Mouse (Mus musculus) midbrain, embryonic 12.5 days (tissue): ENCODE data around the gene Plxdc2. TPM values are rescaled to one million over a fixed set of nuclear protein-coding genes. Genes with fewer than 3 reads are reported as not detected.

ENCODE experiments used
- ATAC-seq: fragments of 200-750 bp; cut with Nextera tagmentation; 2 replicates; pipeline ENCODE4 v1.8.0; 2017; ENCODE audit warnings: low read depth, moderate TSS enrichment, moderate library complexity; ENCODE audit not compliant: low FRiP score
- H3K27ac ChIP-seq: fragments of 300-500 bp; sonication (generic); replicated peaks from 2 replicates; pipeline ENCODE4 v1.5.1; 2016; ENCODE audit warnings: mild to moderate bottlenecking
- H3K27me3 ChIP-seq: fragments of 300-500 bp; sonication (generic); 2 replicates; pipeline ENCODE4 v1.6.1; 2016; ENCODE audit warnings: mild to moderate bottlenecking
- H3K36me3 ChIP-seq: fragments of 300-500 bp; sonication (generic); 2 replicates; pipeline ENCODE4 v1.6.1; 2016
- H3K4me1 ChIP-seq: fragments of 300-500 bp; sonication (generic); 2 replicates; pipeline ENCODE4 v1.6.1; 2016
- H3K4me2 ChIP-seq: fragments of 300-500 bp; sonication (generic); replicated peaks from 2 replicates; pipeline ENCODE4 v1.6.1; 2016; ENCODE audit warnings: mild to moderate bottlenecking, moderate library complexity
- H3K4me3 ChIP-seq: fragments of 300-500 bp; sonication (generic); 2 replicates; pipeline ENCODE4 v1.5.1; 2016; ENCODE audit warnings: mild to moderate bottlenecking
- H3K9ac ChIP-seq: fragments of 300-500 bp; sonication (generic); replicated peaks from 2 replicates; pipeline ENCODE4 v1.6.1; 2016; ENCODE audit warnings: mild to moderate bottlenecking, moderate library complexity
- H3K9me3 ChIP-seq: fragments of 300-500 bp; sonication (generic); 2 replicates; pipeline ENCODE4 v1.6.1; 2016; ENCODE audit warnings: mild to moderate bottlenecking
- WGBS: fragments of 180-500 bp; shearing (Covaris S2); methylation state at CpG from one replicate; pipeline ENCODE4 v1.1.7; 2016; 5-methylcytosine and 5-hydroxymethylcytosine counted together
- polyA plus RNA-seq: library from polyadenylated mRNA; unstranded; fragments of >200 nt; fragmentation: Nextera tagmentation; extraction: Ambion mirVana; gene quantifications from 2 replicates; pipeline ENCODE4 v1.2.1, GENCODE M21; 2016

The Plxdc2 gene
- polyA plus RNA-seq, 1 experiment from 2014 or later = 22.2 TPM

DNA sequence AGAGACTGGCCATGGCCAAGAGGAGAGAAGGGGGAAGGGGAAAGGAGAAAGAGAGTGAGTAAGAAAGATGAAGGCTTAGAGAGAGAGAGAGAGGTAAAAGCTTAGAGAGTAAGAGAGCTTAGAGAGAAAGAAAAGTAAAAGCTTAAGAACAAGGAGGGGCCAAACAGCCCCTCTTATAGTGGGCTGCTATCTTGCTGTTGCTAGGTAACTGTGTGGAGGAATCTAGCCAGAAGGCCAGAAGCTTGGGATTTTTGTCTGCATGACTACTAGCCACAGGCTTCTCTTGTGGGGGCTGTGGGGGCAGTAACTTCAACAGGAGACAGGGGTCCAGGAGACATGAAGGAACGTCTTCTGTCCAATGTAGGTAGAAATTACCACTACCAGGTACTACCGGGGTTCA lies 162.0 kb downstream of the Plxdc2 start:
- H3K27ac ChIP-seq = no peak overlapping the region
- H3K4me1 ChIP-seq = peaks cover 6% of the 10 kb centered on the region; the same call in 1 of the 2 replicates
- no peaks in the 10 kb centered on the region for H3K27me3 ChIP-seq
- H3K4me2 ChIP-seq = no peak overlapping the region
- WGBS = 51% methylated on average over 2 of the region's 2 CpGs
- H3K9ac ChIP-seq = no peak overlapping the region
- 0 out of 2 replicates have a peak, but pooled peaks have one; percentile 44 for ATAC-seq
- H3K4me3 ChIP-seq = no peak overlapping the region
- H3K9me3 ChIP-seq = no peaks in the 10 kb centered on the region
- H3K36me3 ChIP-seq = no peaks in the 10 kb centered on the region

- 86% methylated on average over 1 of the region's 1 CpGs for WGBS
- no peak for ATAC-seq
- H3K36me3 ChIP-seq = no peaks in the 10 kb centered on the region
- no peak overlapping the region for H3K27ac ChIP-seq
- H3K4me2 ChIP-seq = no peak overlapping the region
- H3K9ac ChIP-seq = no peak overlapping the region
- H3K9me3 ChIP-seq = no peaks in the 10 kb centered on the region
- H3K4me3 ChIP-seq = no peak overlapping the region
- H3K4me1 ChIP-seq = peaks cover under 1% of the 10 kb centered on the region; the same call in 1 of the 2 replicates
- no peaks in the 10 kb centered on the region for H3K27me3 ChIP-seq
Observed at GRCm38 (mm10) chr2:16523427-16523826, 167.3 kb downstream of the Plxdc2 start.

DNA sequence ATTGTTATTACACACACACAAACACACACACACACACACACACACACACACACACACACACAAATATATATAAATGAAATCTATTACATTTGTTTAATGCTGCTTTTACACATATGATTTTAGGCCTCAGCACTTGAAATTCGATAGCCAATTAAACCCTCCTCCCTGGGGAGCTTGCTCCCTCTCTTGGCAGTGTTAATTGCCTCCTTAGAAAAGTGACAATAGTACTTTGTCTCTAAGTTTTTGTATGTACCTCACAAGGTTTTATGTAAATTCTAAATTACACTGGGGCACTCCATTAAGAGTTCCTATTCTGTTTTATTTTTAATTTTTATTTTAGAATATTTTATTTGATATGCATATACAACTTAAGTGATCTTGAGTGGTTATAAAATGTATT lies 176.1 kb downstream of the Plxdc2 start:
- Histone ChIP-seq H3K4me1 (no peaks in the 10 kb centered on the region), H3K27ac (no peak overlapping the region), H3K4me3 (no peak overlapping the region), H3K36me3 (no peaks in the 10 kb centered on the region), H3K4me2 (no peak overlapping the region), H3K27me3 (no peaks in the 10 kb centered on the region), H3K9ac (no peak overlapping the region), H3K9me3 (no peaks in the 10 kb centered on the region)
- WGBS = 62% methylated on average over 1 of the region's 1 CpGs
- ATAC-seq = no peak

DNA sequence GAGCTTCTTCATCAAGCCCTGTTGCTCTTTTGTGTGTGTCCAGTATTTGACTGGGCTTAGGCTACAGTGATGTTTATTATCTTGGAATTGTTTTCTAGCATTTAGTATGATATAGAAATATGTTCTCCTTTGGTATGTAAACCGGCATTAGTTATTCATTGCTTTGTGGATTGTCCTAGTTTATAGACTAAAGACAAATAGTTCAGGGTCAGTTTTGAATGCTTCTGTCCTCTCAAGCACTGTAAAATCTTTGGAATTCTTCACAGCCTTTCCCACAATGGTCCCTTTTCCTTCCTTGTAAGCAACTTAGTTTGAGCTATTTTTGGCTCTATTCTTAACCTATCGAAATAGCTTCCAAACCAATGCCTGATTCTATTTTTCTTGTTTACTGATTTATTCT lies 178.5 kb downstream of the Plxdc2 start:
- ATAC-seq = no peak
- no peak overlapping the region for H3K27ac ChIP-seq
- H3K4me2 ChIP-seq = no peak overlapping the region
- no peaks in the 10 kb centered on the region for H3K27me3 ChIP-seq
- no peak overlapping the region for H3K9ac ChIP-seq
- no peaks in the 10 kb centered on the region for H3K9me3 ChIP-seq
- WGBS = 78% methylated on average over 2 of the region's 2 CpGs
- no peaks in the 10 kb centered on the region for H3K36me3 ChIP-seq
- no peak overlapping the region for H3K4me3 ChIP-seq
- no peaks in the 10 kb centered on the region for H3K4me1 ChIP-seq

GRCm38 (mm10) chr2:16541226-16541625 lies 185.1 kb downstream of the Plxdc2 start:
- no peak overlapping the region for H3K4me2 ChIP-seq
- no peak overlapping the region for H3K4me3 ChIP-seq
- no peaks in the 10 kb centered on the region for H3K27me3 ChIP-seq
- H3K36me3 ChIP-seq = no peaks in the 10 kb centered on the region
- H3K9me3 ChIP-seq = no peaks in the 10 kb centered on the region
- no peaks in the 10 kb centered on the region for H3K4me1 ChIP-seq
- no peak for ATAC-seq
- no peak overlapping the region for H3K27ac ChIP-seq
- WGBS = 75% methylated on average over 3 of the region's 3 CpGs
- no peak overlapping the region for H3K9ac ChIP-seq

GRCm38 (mm10) chr2:16545207-16545606 lies 189.1 kb downstream of the Plxdc2 start:
- Histone ChIP-seq H3K4me3 (no peak overlapping the region), H3K9me3 (no peaks in the 10 kb centered on the region), H3K27ac (no peak overlapping the region), H3K9ac (no peak overlapping the region), H3K4me2 (no peak overlapping the region), H3K36me3 (no peaks in the 10 kb centered on the region), H3K27me3 (no peaks in the 10 kb centered on the region), H3K4me1 (no peaks in the 10 kb centered on the region)
- WGBS = 72% methylated on average over 3 of the region's 3 CpGs
- no peak for ATAC-seq

DNA sequence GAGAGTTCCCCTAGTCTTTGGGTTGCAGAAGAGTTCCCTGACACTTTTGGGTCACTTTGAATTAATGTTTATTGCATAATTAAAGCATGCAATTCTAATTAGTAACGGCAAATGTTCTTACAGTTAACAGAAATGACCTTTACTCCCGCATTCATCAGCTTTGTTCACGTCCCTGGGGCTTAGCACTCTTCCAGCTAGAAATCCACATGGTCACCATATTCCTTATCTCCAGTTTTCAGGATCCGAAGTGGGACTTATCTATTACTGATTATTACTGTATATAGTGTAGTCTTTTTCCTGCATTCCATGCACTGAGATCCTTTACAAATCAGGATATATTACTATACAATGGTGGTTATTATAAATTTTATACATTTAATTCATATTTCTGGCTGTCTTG lies 203.2 kb downstream of the Plxdc2 start:
- Histone ChIP-seq H3K27ac (no peak overlapping the region), H3K27me3 (no peaks in the 10 kb centered on the region), H3K36me3 (no peaks in the 10 kb centered on the region), H3K4me1 (no peaks in the 10 kb centered on the region), H3K4me2 (no peak overlapping the region), H3K4me3 (no peak overlapping the region), H3K9me3 (no peaks in the 10 kb centered on the region), H3K9ac (no peak overlapping the region)
- peak; percentile 70 for ATAC-seq
- 60% methylated on average over 4 of the region's 4 CpGs for WGBS

DNA sequence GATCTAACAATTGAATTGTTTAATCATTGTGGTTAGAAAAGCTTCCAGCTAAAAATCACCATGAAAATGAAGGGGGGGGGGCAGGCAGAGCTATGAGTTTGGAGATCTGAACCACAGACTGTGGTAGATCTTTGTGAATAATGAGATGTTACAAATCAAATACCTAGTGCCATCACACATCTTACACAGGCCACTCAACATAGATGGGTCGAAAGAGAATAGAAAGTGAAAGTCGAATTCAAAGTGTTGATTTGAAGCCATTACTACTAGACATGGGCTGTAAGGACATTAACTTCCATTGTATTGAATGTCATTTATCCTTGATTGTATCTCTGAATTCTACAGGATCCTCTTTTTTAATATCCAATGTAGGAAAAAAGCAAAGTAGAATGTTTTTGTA lies 212.2 kb downstream of the Plxdc2 start:
- no peaks in the 10 kb centered on the region for H3K9me3 ChIP-seq
- no peaks in the 10 kb centered on the region for H3K27me3 ChIP-seq
- no peak overlapping the region for H3K4me2 ChIP-seq
- no peak for ATAC-seq
- no peaks in the 10 kb centered on the region for H3K36me3 ChIP-seq
- 92% methylated on average over 2 of the region's 2 CpGs for WGBS
- no peak overlapping the region for H3K4me3 ChIP-seq
- H3K9ac ChIP-seq = no peak overlapping the region
- no peaks in the 10 kb centered on the region for H3K4me1 ChIP-seq
- no peak overlapping the region for H3K27ac ChIP-seq

- Histone ChIP-seq H3K4me2 (no peak overlapping the region), H3K36me3 (no peaks in the 10 kb centered on the region), H3K4me3 (no peak overlapping the region), H3K9me3 (no peaks in the 10 kb centered on the region), H3K27me3 (no peaks in the 10 kb centered on the region), H3K9ac (no peak overlapping the region), H3K27ac (no peak overlapping the region), H3K4me1 (no peaks in the 10 kb centered on the region)
- ATAC-seq = peak; percentile 23; the same call in 1 of the 2 replicates
- 85% methylated on average over 13 of the region's 13 CpGs for WGBS
Observed at GRCm38 (mm10) chr2:16571169-16571751, 215.2 kb downstream of the Plxdc2 start.

DNA sequence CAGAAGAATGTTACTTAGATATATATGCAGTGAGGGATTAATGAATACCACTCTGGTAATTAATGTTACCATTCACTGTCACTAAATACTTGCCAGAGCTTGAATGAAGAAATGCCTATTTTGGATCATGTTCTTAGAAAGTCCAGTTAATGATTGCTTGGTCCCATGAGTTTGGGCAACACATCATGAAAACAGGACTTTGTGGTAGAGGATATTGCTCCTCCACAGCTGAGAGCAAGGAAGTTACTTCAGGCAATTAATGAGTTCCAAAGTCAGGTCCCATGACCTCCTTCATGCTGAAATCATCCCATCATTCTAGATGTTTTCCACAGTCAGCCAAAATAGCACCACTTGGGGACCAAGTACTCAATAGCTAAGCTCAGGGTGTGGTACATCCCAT lies 220.5 kb downstream of the Plxdc2 start:
- no peaks in the 10 kb centered on the region for H3K9me3 ChIP-seq
- no peaks in the 10 kb centered on the region for H3K27me3 ChIP-seq
- H3K9ac ChIP-seq = no peak overlapping the region
- no peak for ATAC-seq
- no peak overlapping the region for H3K4me2 ChIP-seq
- no peak overlapping the region for H3K4me3 ChIP-seq
- no peaks in the 10 kb centered on the region for H3K36me3 ChIP-seq
- H3K27ac ChIP-seq = no peak overlapping the region
- no peaks in the 10 kb centered on the region for H3K4me1 ChIP-seq

DNA sequence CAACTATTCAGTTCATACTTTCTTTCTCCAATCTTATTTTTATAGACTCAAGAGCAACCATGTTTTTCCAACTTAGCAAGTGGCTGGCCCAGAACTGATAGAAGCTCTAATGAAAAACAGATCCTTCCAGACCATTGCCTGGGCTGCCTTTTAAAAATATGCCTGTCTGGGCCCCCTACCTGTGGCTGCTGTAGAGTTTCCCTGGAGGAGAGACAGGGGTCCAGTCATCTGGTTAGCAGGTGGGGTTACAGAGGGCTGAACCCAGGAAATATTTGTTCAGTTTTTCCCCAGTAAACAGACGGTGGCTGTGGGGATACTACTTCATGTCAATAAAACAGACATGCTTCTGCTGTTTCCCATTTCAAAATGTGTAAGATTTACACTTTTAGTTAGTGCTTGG lies 222.0 kb downstream of the Plxdc2 start:
- no peak overlapping the region for H3K27ac ChIP-seq
- H3K9me3 ChIP-seq = no peaks in the 10 kb centered on the region
- no peak for ATAC-seq
- H3K4me3 ChIP-seq = no peak overlapping the region
- 74% methylated on average over 1 of the region's 1 CpGs for WGBS
- H3K4me2 ChIP-seq = no peak overlapping the region
- H3K4me1 ChIP-seq = no peaks in the 10 kb centered on the region
- H3K27me3 ChIP-seq = no peaks in the 10 kb centered on the region
- no peaks in the 10 kb centered on the region for H3K36me3 ChIP-seq
- no peak overlapping the region for H3K9ac ChIP-seq

- Histone ChIP-seq H3K4me1 (no peaks in the 10 kb centered on the region), H3K9me3 (no peaks in the 10 kb centered on the region), H3K27ac (no peak overlapping the region), H3K36me3 (no peaks in the 10 kb centered on the region), H3K9ac (no peak overlapping the region), H3K4me3 (no peak overlapping the region), H3K27me3 (no peaks in the 10 kb centered on the region), H3K4me2 (no peak overlapping the region)
- ATAC-seq = no peak
Observed at GRCm38 (mm10) chr2:16588546-16588945, 232.4 kb downstream of the Plxdc2 start.

DNA sequence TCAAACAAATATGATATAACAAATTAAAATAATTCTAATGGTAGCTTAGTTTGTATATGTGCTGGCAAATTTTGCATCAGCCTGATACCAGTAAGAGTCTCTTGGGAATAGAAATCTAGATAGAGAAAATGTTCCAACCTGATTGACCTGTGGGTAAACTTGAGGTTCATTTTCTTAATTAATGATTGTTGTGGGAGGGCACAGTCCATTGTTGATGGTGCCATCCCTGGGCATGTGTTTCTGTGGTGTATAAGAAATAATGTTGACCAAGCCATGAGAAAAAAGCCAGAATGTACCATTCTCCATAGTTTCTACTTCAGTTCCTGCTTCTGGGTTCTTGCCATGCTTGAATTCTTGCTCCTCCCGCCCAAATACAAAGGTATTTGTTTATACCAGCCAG lies 239.3 kb downstream of the Plxdc2 start:
- no peaks in the 10 kb centered on the region for H3K27me3 ChIP-seq
- no peaks in the 10 kb centered on the region for H3K36me3 ChIP-seq
- no peak for ATAC-seq
- H3K9me3 ChIP-seq = no peaks in the 10 kb centered on the region
- no peak overlapping the region for H3K4me2 ChIP-seq
- H3K27ac ChIP-seq = no peak overlapping the region
- no peak overlapping the region for H3K4me3 ChIP-seq
- H3K4me1 ChIP-seq = no peaks in the 10 kb centered on the region
- no peak overlapping the region for H3K9ac ChIP-seq
- 82% methylated on average over 1 of the region's 1 CpGs for WGBS
